Mouse (Mus musculus) T-helper 17 cell (primary cell): ENCODE results near the gene Gm21970.

Experiments used
- in situ Hi-C, 2 experiments: fragments of 300-600 bp; cut with MboI, MseI; formaldehyde crosslinking; loops; 1 replicate in 1 of 2; 2 replicates in 1 of 2; pipeline ENCODE4 v1.15.1; 2025; ENCODE audit warnings: high pct_unique_total_duplicates in 2 of 2

The Gm21970 gene

GRCm38 (mm10) chr16:91391421-91391820 is at the start of gene Gm21970:
TSS of gene Gm21970 (plus strand) at chr16:91391721.
- in situ Hi-C loops: no loop called here

- in situ Hi-C loops: no loop called here
These were observed 45.0 kb upstream of the Gm21970 start for GRCm38 (mm10) chr16:91346491-91346890.

GRCm38 (mm10) chr16:91347491-91348263 is 43.8 kb upstream of the Gm21970 start:
- in situ Hi-C loops: no loop called here

- in situ Hi-C loops: no loop called here
These were observed 43.3 kb upstream of the Gm21970 start for GRCm38 (mm10) chr16:91348264-91348565.

GRCm38 (mm10) chr16:91348588-91349330 is 42.8 kb upstream of the Gm21970 start:
- in situ Hi-C loops: no loop called here

- in situ Hi-C loops: loop anchor here (5.0 kb wide), 1 partner anchor 270 kb away; no protein-coding TSS in a partner anchor
These were observed 39.4 kb upstream of the Gm21970 start for GRCm38 (mm10) chr16:91352084-91352562.

- in situ Hi-C loops: loop anchor here (5.0 kb wide), 1 partner anchor 270 kb away; no protein-coding TSS in a partner anchor
These were observed 38.8 kb upstream of the Gm21970 start for GRCm38 (mm10) chr16:91352749-91353148.

- in situ Hi-C loops: loop anchor here (5.0 kb wide), 1 partner anchor 271 kb away; no protein-coding TSS in a partner anchor
These were observed 38.3 kb upstream of the Gm21970 start for GRCm38 (mm10) chr16:91353177-91353576.

GRCm38 (mm10) chr16:91353638-91354037 is 37.9 kb upstream of the Gm21970 start:
- in situ Hi-C loops: loop anchor here (5.0 kb wide), 1 partner anchor 271 kb away; no protein-coding TSS in a partner anchor

- in situ Hi-C loops: loop anchor here (5.0 kb wide), 1 partner anchor 272 kb away; no protein-coding TSS in a partner anchor
These were observed 36.9 kb upstream of the Gm21970 start for GRCm38 (mm10) chr16:91354599-91354998.

GRCm38 (mm10) chr16:91355160-91355559 is 36.4 kb upstream of the Gm21970 start:
- in situ Hi-C loops: loop anchor here (5.0 kb wide), 2 partner anchors 157 to 232 kb away; no protein-coding TSS in a partner anchor

GRCm38 (mm10) chr16:91356760-91357525 is 34.6 kb upstream of the Gm21970 start:
- in situ Hi-C loops: loop anchor here (5.0 kb wide), 2 partner anchors 155 to 230 kb away; no protein-coding TSS in a partner anchor

- in situ Hi-C loops: loop anchor here (5.0 kb wide), 2 partner anchors 155 to 230 kb away; no protein-coding TSS in a partner anchor
These were observed 34.0 kb upstream of the Gm21970 start for GRCm38 (mm10) chr16:91357526-91357900.

- in situ Hi-C loops: loop anchor here (5.0 kb wide), 2 partner anchors 154 to 229 kb away; no protein-coding TSS in a partner anchor
These were observed 33.0 kb upstream of the Gm21970 start for GRCm38 (mm10) chr16:91358555-91358954.

GRCm38 (mm10) chr16:91359531-91359930 is 32.0 kb upstream of the Gm21970 start:
- in situ Hi-C loops: loop anchor here (5.0 kb wide), 2 partner anchors 153 to 228 kb away; no protein-coding TSS in a partner anchor

- in situ Hi-C loops: loop anchor here (5.0 to 10.0 kb wide), 3 partner anchors 37 to 135 kb away; no protein-coding TSS in a partner anchor
These were observed 31.4 kb upstream of the Gm21970 start for GRCm38 (mm10) chr16:91360162-91360561.

- in situ Hi-C loops: loop anchor here (5.0 to 10.0 kb wide), 3 partner anchors 35 to 133 kb away; no protein-coding TSS in a partner anchor
These were observed 29.5 kb upstream of the Gm21970 start for GRCm38 (mm10) chr16:91362006-91362405.

GRCm38 (mm10) chr16:91362616-91363272 is 28.8 kb upstream of the Gm21970 start:
- in situ Hi-C loops: loop anchor here (5.0 to 10.0 kb wide), 3 partner anchors 35 to 132 kb away; no protein-coding TSS in a partner anchor

- in situ Hi-C loops: loop anchor here (5.0 to 10.0 kb wide), 3 partner anchors 34 to 131 kb away; no protein-coding TSS in a partner anchor
These were observed 28.0 kb upstream of the Gm21970 start for GRCm38 (mm10) chr16:91363483-91363882.

- in situ Hi-C loops: loop anchor here in 1 of 2 experiments (10.0 kb wide), 1 partner anchor 128 kb away; no protein-coding TSS in a partner anchor
These were observed 25.0 kb upstream of the Gm21970 start for GRCm38 (mm10) chr16:91366567-91366966.
